Mouse (Mus musculus) hindbrain, embryonic 15.5 days (tissue): Measurements from ENCODE around the gene Psmb2. TPM values are rescaled to one million over a fixed set of nuclear protein-coding genes. Genes with fewer than 3 reads are reported as not detected.
A peak's percentile ranks its signal among the peaks of the same experiment; 100 is the strongest.

Experiments used
- ATAC-seq: fragments of 200-750 bp; cut with Nextera tagmentation; 2 replicates; pipeline ENCODE4 v1.8.0; 2017; ENCODE audit warnings: low read depth, moderate number of reproducible peaks, moderate TSS enrichment; ENCODE audit not compliant: low FRiP score
- H3K27ac ChIP-seq: fragments of 300-500 bp; sonication (generic); replicated peaks from 2 replicates; pipeline ENCODE4 v1.5.1; 2015; ENCODE audit warnings: mild to moderate bottlenecking, inconsistent platforms
- H3K27me3 ChIP-seq: fragments of 300-500 bp; sonication (generic); 2 replicates; pipeline ENCODE4 v1.6.1; 2015; ENCODE audit warnings: control low read depth, inconsistent platforms
- H3K36me3 ChIP-seq: fragments of 300-500 bp; sonication (generic); 2 replicates; pipeline ENCODE4 v1.6.1; 2015; ENCODE audit warnings: control low read depth, inconsistent platforms
- H3K4me1 ChIP-seq: fragments of 300-500 bp; sonication (generic); replicated peaks from 2 replicates; pipeline ENCODE4 v1.6.1; 2015; ENCODE audit warnings: control low read depth, inconsistent platforms
- H3K4me2 ChIP-seq: fragments of 300-500 bp; sonication (generic); 2 replicates; pipeline ENCODE4 v1.6.1; 2015; ENCODE audit warnings: moderate library complexity, mild to moderate bottlenecking, inconsistent platforms
- H3K4me3 ChIP-seq: fragments of 300-500 bp; sonication (generic); 2 replicates; pipeline ENCODE4 v1.5.1; 2015; ENCODE audit warnings: mild to moderate bottlenecking, inconsistent platforms
- H3K9ac ChIP-seq: fragments of 300-500 bp; sonication (generic); 2 replicates; pipeline ENCODE4 v1.6.1; 2015; ENCODE audit warnings: inconsistent platforms
- H3K9me3 ChIP-seq: fragments of 300-500 bp; sonication (generic); 2 replicates; pipeline ENCODE4 v1.6.1; 2016; ENCODE audit warnings: control low read depth, inconsistent platforms
- WGBS: fragments of 180-500 bp; shearing (Covaris S2); methylation state at CpG from one replicate; pipeline ENCODE4 v1.1.7; 2015; 5-methylcytosine and 5-hydroxymethylcytosine counted together
- polyA plus RNA-seq: library from polyadenylated mRNA; unstranded; fragments of >200 nt; fragmentation: Nextera tagmentation; extraction: Ambion mirVana; gene quantifications from 2 replicates; pipeline ENCODE4 v1.2.1, GENCODE M21; 2015

Psmb2 gene
- polyA plus RNA-seq, 1 experiment from 2014 or later, result 400 TPM

DNA sequence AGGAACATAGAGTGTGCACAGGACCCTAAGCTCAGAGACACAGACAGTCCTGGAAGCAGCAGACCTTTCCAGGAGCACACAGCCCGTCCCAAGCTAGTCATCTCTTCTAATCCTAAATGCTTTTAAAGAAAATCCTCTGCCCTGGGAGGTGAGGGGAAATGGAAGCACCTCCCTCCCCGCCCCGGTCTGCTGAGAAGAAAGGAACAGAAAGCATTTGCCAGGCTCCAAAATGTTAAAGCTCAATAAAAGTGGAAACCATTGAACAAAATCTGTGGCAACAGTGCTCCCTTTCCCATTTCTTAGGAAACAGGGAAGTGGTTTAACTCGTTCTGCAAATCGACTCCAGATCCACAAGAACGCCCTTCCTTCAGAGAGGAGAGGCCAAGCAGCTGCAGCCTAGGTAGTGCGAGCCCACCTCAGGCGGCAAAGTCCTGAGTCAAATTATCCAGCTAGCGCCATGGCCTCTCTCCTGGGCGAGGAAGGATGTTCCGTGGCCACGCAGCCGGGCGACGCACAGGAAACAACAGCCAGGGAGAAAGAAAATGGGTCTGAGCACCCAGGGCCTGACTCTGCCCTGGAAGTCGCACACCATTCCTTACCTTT, 56.7 kb downstream of the Psmb2 start:
- ATAC-seq, result no peak
- no peak overlapping the region for H3K9ac ChIP-seq
- 5% methylated on average over 16 of the region's 16 CpGs for WGBS
- no peak overlapping the region for H3K4me3 ChIP-seq
- H3K36me3 ChIP-seq, result no peaks in the 10 kb centered on the region
- peaks cover 14% of the 10 kb centered on the region for H3K4me1 ChIP-seq
- H3K9me3 ChIP-seq, result no peaks in the 10 kb centered on the region
- no peak overlapping the region for H3K27ac ChIP-seq
- no peak overlapping the region for H3K4me2 ChIP-seq
- H3K27me3 ChIP-seq, result peaks cover 94% of the 10 kb centered on the region

DNA sequence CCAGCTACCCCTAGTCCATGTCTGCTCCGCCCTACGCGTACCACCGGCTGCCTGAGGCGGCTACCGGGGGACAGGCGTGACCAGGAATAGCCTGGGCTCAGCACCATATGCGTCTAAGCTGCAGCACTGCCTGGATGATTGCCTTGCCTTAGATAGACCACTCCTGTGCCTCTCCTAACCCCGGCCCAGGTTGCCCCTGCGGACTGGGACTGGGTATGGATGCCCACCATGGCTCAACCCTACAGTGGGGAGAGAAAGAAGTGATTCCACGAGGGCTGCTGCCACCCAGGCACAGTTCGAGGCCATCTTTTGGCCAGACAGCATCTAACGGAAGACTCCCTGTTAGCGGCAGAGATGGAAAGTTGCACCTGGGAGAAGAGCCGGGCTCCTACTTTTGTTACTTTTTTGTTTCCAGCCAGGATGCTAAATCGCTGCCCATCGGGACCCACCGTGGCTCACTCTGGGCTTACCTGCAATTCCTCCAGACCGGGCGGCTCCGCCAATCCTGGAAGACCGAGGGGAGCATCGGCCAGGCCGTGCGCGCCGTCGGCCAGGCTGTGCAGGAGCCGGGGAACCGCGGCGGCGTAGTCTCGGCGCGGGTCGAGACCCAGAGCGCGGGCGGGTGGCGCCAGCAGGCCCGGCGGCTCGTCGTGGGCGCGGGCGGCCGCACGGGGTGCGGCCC, 57.4 kb downstream of the Psmb2 start:
- 3% methylated on average over 42 of the region's 51 CpGs for WGBS
- Histone ChIP-seq H3K9ac (no peak overlapping the region), H3K27me3 (peaks cover 94% of the 10 kb centered on the region), H3K27ac (no peak overlapping the region), H3K9me3 (no peaks in the 10 kb centered on the region), H3K36me3 (no peaks in the 10 kb centered on the region), H3K4me2 (peak overlapping the region; percentile 54), H3K4me3 (peak overlapping the region; percentile 27), H3K4me1 (peaks cover 14% of the 10 kb centered on the region)
- no peak for ATAC-seq

DNA sequence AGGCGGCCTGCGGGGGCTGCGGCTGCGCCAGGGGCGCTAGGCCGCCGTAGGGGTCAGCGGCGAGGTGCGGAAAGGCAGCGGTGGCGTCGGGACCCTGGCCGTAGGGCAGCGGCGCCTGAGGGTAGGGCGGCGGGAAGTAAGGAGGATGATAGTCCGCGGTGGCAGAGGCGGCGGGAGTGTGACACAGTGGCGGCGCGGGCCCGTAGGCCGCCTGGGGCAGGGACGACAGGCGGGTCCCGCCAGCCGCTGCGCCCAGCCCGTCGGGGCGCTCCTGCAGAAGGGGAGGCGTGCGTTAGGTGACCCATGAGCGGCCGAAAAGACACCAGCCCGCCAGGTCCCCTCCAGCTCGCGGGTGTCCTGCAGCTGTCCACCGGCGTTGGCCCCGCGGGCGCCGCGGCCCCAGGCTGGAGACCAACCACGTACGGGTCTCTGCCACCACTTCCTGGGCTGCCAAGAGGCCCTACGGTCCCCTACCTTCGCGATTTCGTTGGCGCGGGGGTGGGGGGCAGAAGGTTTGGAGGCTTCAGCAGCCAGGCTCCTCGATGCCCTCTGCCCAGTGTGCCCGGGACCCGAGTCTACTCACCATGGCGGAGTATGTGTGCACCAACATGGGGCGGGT, 58.1 kb downstream of the Psmb2 start:
- Histone ChIP-seq H3K36me3 (no peaks in the 10 kb centered on the region), H3K4me3 (peak overlapping the region; percentile 27), H3K4me1 (peaks cover 14% of the 10 kb centered on the region), H3K27ac (no peak overlapping the region), H3K4me2 (peak overlapping the region; percentile 54), H3K27me3 (peaks cover 87% of the 10 kb centered on the region), H3K9ac (no peak overlapping the region), H3K9me3 (no peaks in the 10 kb centered on the region)
- no peak for ATAC-seq
- WGBS, result 2% methylated on average over 42 of the region's 62 CpGs

DNA sequence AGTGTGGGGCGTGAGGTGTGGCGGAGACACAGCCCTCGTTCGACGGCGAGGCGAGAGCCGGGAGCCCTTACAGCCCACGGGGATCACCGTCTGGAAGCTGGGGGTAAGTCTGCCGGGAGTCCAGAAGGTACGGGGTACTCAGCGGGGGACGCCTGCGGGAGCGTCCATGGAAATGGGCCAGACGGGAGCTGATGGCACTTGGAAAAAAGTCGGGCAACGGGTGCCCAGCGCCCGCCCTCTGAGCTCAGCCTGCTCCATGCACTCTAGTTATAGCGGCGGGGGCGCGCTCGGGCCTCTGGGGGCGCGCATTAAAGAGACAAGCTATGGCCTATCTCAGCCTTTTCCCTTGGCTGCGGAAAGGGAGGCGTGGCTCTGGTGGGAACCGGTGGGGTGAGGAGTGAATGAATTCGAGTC, 58.6 kb downstream of the Psmb2 start, which contains the start of gene Tfap2e:
TSS of gene Tfap2e (minus strand) at position 240 of the 414 bp plus-strand sequence.
- WGBS, result 1% methylated on average over 32 of the region's 32 CpGs
- no peaks in the 10 kb centered on the region for H3K36me3 ChIP-seq
- peaks cover 14% of the 10 kb centered on the region for H3K4me1 ChIP-seq
- peak within 1 kb of the TSS; percentile 54 for H3K4me2 ChIP-seq
- H3K27ac ChIP-seq, result no peak within 1 kb of the TSS
- ATAC-seq, result peak; percentile 59; the same call in 1 of the 2 replicates
- H3K9ac ChIP-seq, result no peak within 1 kb of the TSS
- no peaks in the 10 kb centered on the region for H3K9me3 ChIP-seq
- peak within 1 kb of the TSS; percentile 27 for H3K4me3 ChIP-seq
- H3K27me3 ChIP-seq, result peaks cover 82% of the 10 kb centered on the region

DNA sequence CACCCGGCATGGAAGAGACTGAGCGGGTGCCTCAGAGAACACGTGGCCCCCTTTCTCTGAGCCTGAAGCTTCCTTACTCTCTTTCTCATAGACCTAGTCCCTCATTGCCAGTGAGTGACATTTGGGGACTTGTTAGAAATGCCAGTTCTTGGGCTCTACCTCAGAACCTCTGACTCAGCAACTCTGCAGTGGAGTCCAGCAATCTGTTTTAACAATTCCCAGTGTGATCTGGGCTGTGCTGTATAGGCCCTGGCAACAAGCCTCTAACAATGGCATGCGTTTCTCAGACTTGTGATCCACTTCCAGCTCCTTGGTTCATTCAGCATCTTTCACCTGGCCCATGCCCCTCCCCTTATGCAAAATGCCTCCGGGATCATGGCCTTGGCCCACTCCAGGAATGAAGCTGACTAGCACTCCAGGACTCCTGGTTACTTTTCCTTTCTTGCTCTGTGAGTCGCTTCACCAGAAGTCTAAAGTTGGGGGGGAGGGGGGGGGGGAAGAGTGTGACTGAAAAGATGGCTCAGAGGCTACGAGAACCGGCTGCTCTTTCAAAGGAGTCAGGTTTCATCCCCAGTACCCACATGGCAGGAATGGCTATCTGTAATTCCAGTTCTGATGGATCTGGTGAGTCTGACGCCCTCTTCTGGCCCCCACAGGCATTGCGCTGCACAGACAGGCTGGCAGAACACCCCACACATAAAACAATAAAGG, 62.7 kb downstream of the Psmb2 start:
- 19% methylated on average over 10 of the region's 10 CpGs for WGBS
- Histone ChIP-seq H3K4me2 (no peak overlapping the region), H3K36me3 (peaks cover 11% of the 10 kb centered on the region), H3K4me1 (peaks cover 12% of the 10 kb centered on the region), H3K4me3 (no peak overlapping the region), H3K9ac (no peak overlapping the region), H3K9me3 (no peaks in the 10 kb centered on the region), H3K27me3 (peaks cover 49% of the 10 kb centered on the region), H3K27ac (no peak overlapping the region)
- no peak for ATAC-seq

DNA sequence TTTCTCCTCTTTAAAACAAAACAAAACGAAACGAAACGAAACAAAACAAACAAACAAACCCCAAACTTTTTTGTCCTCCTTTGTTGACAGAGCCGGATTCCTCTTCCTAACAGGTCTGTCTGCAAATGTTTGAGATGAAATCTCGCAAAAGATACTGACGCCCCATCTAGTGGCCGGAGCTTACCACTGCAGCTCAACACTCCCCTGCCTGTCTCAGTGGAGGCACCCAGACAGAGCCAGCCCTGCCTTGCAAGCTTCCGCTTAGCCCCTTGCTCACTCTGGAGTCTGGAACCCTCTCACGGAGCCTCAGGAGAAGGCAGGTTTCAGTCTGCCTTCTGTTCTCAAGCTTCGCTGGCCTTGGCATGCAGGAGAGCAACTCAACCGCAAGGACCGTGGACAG, 64.0 kb downstream of the Psmb2 start:
- peaks cover 37% of the 10 kb centered on the region for H3K27me3 ChIP-seq
- no peak for ATAC-seq
- H3K4me2 ChIP-seq, result no peak overlapping the region
- H3K36me3 ChIP-seq, result peaks cover 23% of the 10 kb centered on the region
- no peak overlapping the region for H3K9ac ChIP-seq
- H3K9me3 ChIP-seq, result no peaks in the 10 kb centered on the region
- H3K27ac ChIP-seq, result no peak overlapping the region
- H3K4me1 ChIP-seq, result no peaks in the 10 kb centered on the region
- 4% methylated on average over 12 of the region's 12 CpGs for WGBS
- no peak overlapping the region for H3K4me3 ChIP-seq

DNA sequence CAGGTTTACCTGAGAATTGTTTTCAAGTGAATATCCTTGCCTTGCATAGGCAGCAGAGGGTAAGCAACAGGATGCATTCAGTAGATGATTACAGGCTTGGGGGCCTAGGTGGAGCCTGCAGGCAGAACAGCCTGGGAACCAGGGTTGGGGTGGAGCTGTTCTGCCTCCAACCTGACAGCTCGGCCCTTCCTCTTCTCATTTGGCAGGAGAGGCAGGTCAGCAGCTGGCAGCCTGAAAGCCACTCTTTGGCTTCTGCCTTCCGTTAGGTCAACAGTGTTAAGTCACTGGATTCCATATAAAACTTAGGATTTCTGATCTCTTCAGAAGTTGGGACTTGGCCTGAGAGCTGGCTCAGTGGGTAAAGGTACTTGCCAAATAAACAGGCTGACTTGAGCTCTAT, 65.5 kb downstream of the Psmb2 start:
- no peak for ATAC-seq
- Histone ChIP-seq H3K4me2 (no peak overlapping the region), H3K9me3 (no peaks in the 10 kb centered on the region), H3K36me3 (peaks cover 32% of the 10 kb centered on the region), H3K27me3 (peaks cover 21% of the 10 kb centered on the region), H3K27ac (no peak overlapping the region), H3K4me3 (no peak overlapping the region), H3K9ac (no peak overlapping the region), H3K4me1 (no peaks in the 10 kb centered on the region)
- WGBS, result 56% methylated on average over 2 of the region's 2 CpGs

DNA sequence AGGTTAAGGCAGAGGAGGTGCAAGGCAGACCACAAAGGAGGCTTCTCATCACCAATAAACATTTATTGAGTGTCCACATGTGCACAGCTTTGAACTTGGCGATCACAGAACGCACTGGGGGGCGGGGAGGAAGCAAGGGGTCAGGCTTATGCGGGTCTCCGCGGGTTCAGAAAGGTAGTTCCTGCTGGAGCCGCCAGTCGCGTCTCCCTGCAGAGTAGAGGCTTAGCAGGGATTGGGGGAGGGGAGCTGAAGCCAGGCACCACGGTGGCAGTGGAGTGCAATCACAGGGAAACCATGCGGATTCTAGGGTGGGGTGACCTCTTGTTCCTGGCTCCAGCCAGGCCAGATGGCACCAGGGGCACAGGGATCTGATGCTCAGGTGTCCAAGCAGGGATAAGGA, 66.3 kb downstream of the Psmb2 start:
- H3K4me1 ChIP-seq, result peaks cover 5% of the 10 kb centered on the region
- no peak overlapping the region for H3K27ac ChIP-seq
- ATAC-seq, result no peak
- H3K9me3 ChIP-seq, result no peaks in the 10 kb centered on the region
- no peak overlapping the region for H3K4me2 ChIP-seq
- peaks cover 38% of the 10 kb centered on the region for H3K36me3 ChIP-seq
- H3K9ac ChIP-seq, result no peak overlapping the region
- no peak overlapping the region for H3K4me3 ChIP-seq
- peaks cover 14% of the 10 kb centered on the region for H3K27me3 ChIP-seq
- 11% methylated on average over 11 of the region's 11 CpGs for WGBS

DNA sequence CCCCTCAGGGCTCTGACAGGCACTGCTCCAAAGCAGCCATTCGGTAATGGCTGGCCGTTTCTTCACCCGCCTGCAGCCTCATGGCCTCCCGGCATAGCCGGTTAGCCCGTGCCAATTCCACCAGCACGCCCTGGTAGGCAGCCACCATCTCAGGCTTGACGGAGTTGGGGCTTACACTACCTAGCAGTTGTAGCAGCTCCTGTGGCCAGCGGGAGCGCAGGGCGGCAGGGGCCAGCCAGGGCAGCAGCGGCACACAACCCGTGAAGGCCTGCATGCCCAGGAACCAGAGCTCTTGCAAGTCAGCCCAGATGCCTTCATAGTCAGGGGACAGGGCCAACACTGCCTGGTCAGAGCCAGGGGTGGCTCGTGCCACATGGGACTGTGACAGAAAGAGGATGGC, 67.4 kb downstream of the Psmb2 start:
- H3K9ac ChIP-seq, result no peak overlapping the region
- H3K27ac ChIP-seq, result no peak overlapping the region
- 86% methylated on average over 14 of the region's 14 CpGs for WGBS
- ATAC-seq, result no peak
- peaks cover 16% of the 10 kb centered on the region for H3K4me1 ChIP-seq
- H3K4me3 ChIP-seq, result no peak overlapping the region
- H3K36me3 ChIP-seq, result peaks cover 44% of the 10 kb centered on the region
- peaks cover 4% of the 10 kb centered on the region; the same call in 1 of the 2 replicates for H3K27me3 ChIP-seq
- H3K4me2 ChIP-seq, result no peak overlapping the region
- no peaks in the 10 kb centered on the region for H3K9me3 ChIP-seq

DNA sequence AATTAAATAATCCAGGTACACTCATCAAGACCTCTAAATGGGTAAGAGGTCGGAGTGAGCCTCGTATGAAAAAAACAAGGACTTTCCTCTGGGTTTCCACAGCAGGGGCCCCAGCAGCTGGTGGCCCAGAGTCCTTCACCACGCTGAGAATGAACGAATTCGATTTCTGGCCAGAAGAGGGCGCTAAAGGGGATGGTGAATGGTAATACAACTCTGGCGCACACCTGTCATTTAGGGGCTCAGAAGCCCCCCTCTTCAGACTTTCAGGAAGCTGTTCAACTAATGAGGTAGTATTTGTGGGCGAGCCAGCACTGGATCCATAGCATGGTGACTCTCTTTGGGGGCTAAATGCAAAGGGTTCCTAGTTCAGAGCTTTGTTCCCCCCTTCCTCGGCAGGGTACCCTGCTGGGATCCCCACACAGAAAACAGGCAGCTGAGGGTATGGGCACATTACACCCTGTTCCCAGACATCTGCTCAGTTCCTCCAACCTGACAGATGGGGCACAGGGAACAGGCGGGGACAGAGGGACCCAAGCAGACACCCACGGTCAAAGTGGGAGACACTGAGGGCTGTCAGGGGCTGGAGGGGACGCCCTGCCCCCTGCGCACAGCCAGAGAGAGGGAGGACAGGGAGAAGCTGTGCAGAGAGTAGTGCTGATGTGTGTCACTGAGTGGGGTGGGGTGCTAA, 68.2 kb downstream of the Psmb2 start:
- Histone ChIP-seq H3K9ac (no peak overlapping the region), H3K4me2 (no peak overlapping the region), H3K27ac (no peak overlapping the region), H3K4me1 (peaks cover 25% of the 10 kb centered on the region), H3K9me3 (no peaks in the 10 kb centered on the region), H3K36me3 (peaks cover 46% of the 10 kb centered on the region), H3K27me3 (0 out of 2 replicates have a peak, but pooled peaks cover 4% of the 10 kb centered on the region), H3K4me3 (no peak overlapping the region)
- 36% methylated on average over 13 of the region's 13 CpGs for WGBS
- ATAC-seq, result no peak

DNA sequence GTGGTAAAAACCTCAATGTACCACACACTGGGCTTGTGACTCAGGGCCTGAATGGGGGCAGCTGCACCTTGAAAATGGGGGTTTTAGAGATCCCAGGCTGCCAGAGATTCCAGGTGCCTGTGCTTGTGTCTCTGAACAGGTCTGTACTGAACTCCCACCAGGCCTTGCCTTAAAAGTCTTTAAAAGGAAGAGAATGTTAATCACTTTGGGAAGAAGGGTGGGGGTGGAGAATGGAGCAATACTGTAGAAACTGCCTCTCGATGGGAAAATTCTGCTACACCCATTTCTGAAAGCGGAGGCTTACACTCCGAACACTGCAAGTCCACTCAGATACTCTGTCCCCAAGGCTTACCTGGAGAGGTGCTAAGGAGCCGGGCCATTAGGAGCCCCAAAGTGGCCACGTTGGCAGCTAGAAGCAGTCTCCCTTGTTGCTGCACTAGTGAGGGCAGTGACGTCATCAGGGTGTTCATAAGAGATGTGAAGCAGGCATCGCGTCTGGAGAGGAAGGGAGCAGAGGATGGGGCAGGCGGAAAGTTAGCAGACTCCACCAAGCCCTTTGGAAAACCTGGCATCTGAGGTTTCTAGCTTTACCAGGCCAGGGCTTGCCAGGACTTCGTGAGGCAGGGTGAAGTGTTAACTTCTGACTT, 68.9 kb downstream of the Psmb2 start:
- Histone ChIP-seq H3K27me3 (0 out of 2 replicates have a peak, but pooled peaks cover 4% of the 10 kb centered on the region), H3K4me2 (no peak overlapping the region), H3K27ac (no peak overlapping the region), H3K9ac (no peak overlapping the region), H3K9me3 (no peaks in the 10 kb centered on the region), H3K4me1 (peaks cover 31% of the 10 kb centered on the region), H3K36me3 (peaks cover 46% of the 10 kb centered on the region), H3K4me3 (no peak overlapping the region)
- 86% methylated on average over 10 of the region's 10 CpGs for WGBS
- ATAC-seq, result no peak
